Mouse (Mus musculus) left cerebral cortex, adult 2 months (tissue): ENCODE measurements at regions not wholly inside any gene's neighbourhood (a gene's known extent, or its start where the extent isn't known, plus 50 kb on each side); places are given as distances from the start of the nearest gene placed in this dataset.
"Not testable (repeated sequence)": the region's sequence is repeated elsewhere in the genome, so short reads cannot be mapped to it uniquely, and the experiment has no call there.

Source experiments
- DNase-seq, 2 experiments: peaks; one replicate each; pipeline ENCODE4 v3.0.0; 2021 to 2022; ENCODE audit warnings: low spot score in 2 of 2, mixed read lengths in 1 of 2; ENCODE audit errors: extremely low spot score in 1 of 2
- H3K27ac ChIP-seq: fragments of 200-600 bp; 2 replicates; pipeline ENCODE4 v1.8.1; 2022
- H3K4me3 ChIP-seq: fragments of 200-600 bp; 2 replicates; pipeline ENCODE4 v1.8.1; 2022
- intact Hi-C: fragments of 180-260 bp; cut with DNase I; formaldehyde crosslinking; loops from one replicate; pipeline ENCODE4 v1.15.1; 2025

GRCm38 (mm10) chrX:170735786-170736185 is 63.3 kb downstream of the Asmt start:
- H3K4me3 ChIP-seq, intact Hi-C loops, H3K27ac ChIP-seq: not testable (repeated sequence)
- DNase-seq: peak in 1 of 2 experiments; percentile 5

- DNase-seq, H3K4me3 ChIP-seq, intact Hi-C loops, H3K27ac ChIP-seq: not testable (repeated sequence)
Measured at GRCm38 (mm10) chrX:170753507-170754256, 81.2 kb downstream of the Asmt start.
